8 mouse cellular contexts compared by ENCODE assay signal in the genomic region with DNA sequence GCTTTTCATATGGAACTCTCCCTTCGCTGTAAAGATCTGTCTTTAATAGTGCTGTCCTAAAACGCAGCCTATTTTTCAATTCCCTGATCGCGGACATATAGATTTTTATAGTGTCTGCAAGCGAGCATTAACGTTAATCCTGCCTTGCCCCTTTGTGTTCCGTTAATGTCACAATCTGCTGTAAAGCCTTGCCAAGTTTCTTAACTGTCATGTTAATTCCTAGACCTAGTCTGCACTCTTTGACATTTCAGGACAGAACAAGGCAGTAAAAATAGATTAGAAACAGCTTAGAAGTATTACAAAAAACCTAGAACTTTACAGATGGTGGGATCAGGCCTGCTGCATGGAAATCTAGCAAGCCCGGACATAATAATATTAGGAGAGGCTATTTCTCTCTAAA.
DNase-seq lines count a peak whose midpoint lies in the region; ATAC-seq lines count a peak whose summit lies in the region.
"Had no signal": no experiment of that assay in that cellular context is flagged by ENCODE, and none has a peak within 500 bp of the region (broad histone marks: within the 10 kb centered on the region; RNA-seq: fewer than 3 reads in every experiment).

No protein-coding gene starts in this region.

- no peak overlapping the region; the same call in 1 of the 2 replicates for H3K4me3 ChIP-seq in lung, embryonic 15.5 days
- H3K4me3 ChIP-seq in forebrain, embryonic 14.5 days (ENCODE audit: low read depth, low read length): no peak overlapping the region
- no peak overlapping the region for H3K4me3 ChIP-seq in limb, embryonic 11.5 days (ENCODE audit: low read depth, low read length)
- H3K4me3 ChIP-seq in stomach, embryonic 15.5 days (replicated peaks): 0 out of 2 replicates have a peak overlapping the region, but pooled peaks have one; percentile 2

- H3K4me1 ChIP-seq in lung, embryonic 15.5 days: peaks cover 35% of the 10 kb centered on the region
- H3K4me1 ChIP-seq in forebrain, embryonic 14.5 days (ENCODE audit: control insufficient read depth, insufficient read depth, low read length): peaks cover 11% of the 10 kb centered on the region
- peaks cover 10% of the 10 kb centered on the region for H3K4me1 ChIP-seq in limb, embryonic 11.5 days (ENCODE audit: control insufficient read depth, insufficient read depth, low read length)
- H3K4me1 ChIP-seq in stomach, embryonic 15.5 days: peaks cover 11% of the 10 kb centered on the region

- no peaks in the 10 kb centered on the region for H3K9me3 ChIP-seq in lung, embryonic 15.5 days
- no peaks in the 10 kb centered on the region for H3K9me3 ChIP-seq in forebrain, embryonic 14.5 days (replicated peaks; ENCODE audit: control insufficient read depth, low read length)
- no peaks in the 10 kb centered on the region for H3K9me3 ChIP-seq in limb, embryonic 11.5 days (ENCODE audit: control insufficient read depth, low read length)
- H3K9me3 ChIP-seq in stomach, embryonic 15.5 days: no peaks in the 10 kb centered on the region

- peak overlapping the region; percentile 69 for H3K4me2 ChIP-seq in lung, embryonic 15.5 days
- H3K4me2 ChIP-seq in forebrain, embryonic 14.5 days (ENCODE audit: low read length): peak overlapping the region; percentile 25
- H3K4me2 ChIP-seq in limb, embryonic 11.5 days (ENCODE audit: low read depth, severe bottlenecking): no peak overlapping the region
- H3K4me2 ChIP-seq in stomach, embryonic 15.5 days: peak overlapping the region; percentile 62

- DNase-seq in lung, postnatal 4 days: no peak
- DNase-seq in forebrain, embryonic 14.5 days (ENCODE audit: low spot score): no peak
- no peak for DNase-seq in limb, embryonic 11.5 days (ENCODE audit: low spot score)
- DNase-seq in layer of hippocampus, adult 8-10 months (ENCODE audit: low spot score in 2 of 2): no peak
- DNase-seq in gastrocnemius, adult 18-20 months (ENCODE audit: low spot score): no peak

- no peaks in the 10 kb centered on the region for H3K36me3 ChIP-seq in lung, embryonic 15.5 days
- no peaks in the 10 kb centered on the region for H3K36me3 ChIP-seq in forebrain, embryonic 14.5 days (ENCODE audit: control insufficient read depth, insufficient read depth, low read length)
- no peaks in the 10 kb centered on the region for H3K36me3 ChIP-seq in limb, embryonic 11.5 days (ENCODE audit: control insufficient read depth, insufficient read depth, low read length)
- H3K36me3 ChIP-seq in stomach, embryonic 15.5 days: no peaks in the 10 kb centered on the region

- no peak overlapping the region for H3K9ac ChIP-seq in lung, embryonic 15.5 days
- H3K9ac ChIP-seq in forebrain, embryonic 14.5 days (ENCODE audit: low read length): peak overlapping the region; percentile 10; the same call in 1 of the 2 replicates
- no peak overlapping the region for H3K9ac ChIP-seq in limb, embryonic 11.5 days (ENCODE audit: low read length)
- no peak overlapping the region for H3K9ac ChIP-seq in stomach, embryonic 15.5 days
- H3K9ac ChIP-seq: liver, embryonic 14.5 days had no signal

- peak overlapping the region; percentile 82 for H3K27ac ChIP-seq in lung, embryonic 15.5 days
- H3K27ac ChIP-seq in forebrain, embryonic 14.5 days (ENCODE audit: low read depth, low read length): peak overlapping the region; percentile 71; the same call in 1 of the 2 replicates
- peak overlapping the region; percentile 60; the same call in 1 of the 2 replicates for H3K27ac ChIP-seq in limb, embryonic 11.5 days (replicated peaks; ENCODE audit: low read depth, low read length)
- H3K27ac ChIP-seq in stomach, embryonic 15.5 days: peak overlapping the region; percentile 80
- H3K27ac ChIP-seq: liver, embryonic 14.5 days had no signal

- WGBS in lung, embryonic 15.5 days: 26% methylated on average over 8 of the region's 8 CpGs
- 5% methylated on average over 8 of the region's 8 CpGs for WGBS in forebrain, embryonic 14.5 days
- 17% methylated on average over 8 of the region's 8 CpGs for WGBS in limb, embryonic 11.5 days
- 20% methylated on average over 8 of the region's 8 CpGs for WGBS in stomach, embryonic 15.5 days

- ATAC-seq in lung, embryonic 15.5 days (ENCODE audit: borderline replicate concordance, extremely low read depth, low FRiP score, low TSS enrichment): no peak
- no peak for ATAC-seq in forebrain, embryonic 14.5 days
- ATAC-seq in limb, embryonic 11.5 days (ENCODE audit: insufficient number of reproducible peaks, low FRiP score, low TSS enrichment, low read depth): no peak
- ATAC-seq in stomach, embryonic 15.5 days (ENCODE audit: insufficient read depth, low FRiP score, low read depth): no peak

- H3K27me3 ChIP-seq in lung, embryonic 15.5 days: no peaks in the 10 kb centered on the region
- no peaks in the 10 kb centered on the region for H3K27me3 ChIP-seq in forebrain, embryonic 14.5 days (replicated peaks; ENCODE audit: control insufficient read depth, insufficient read depth, low read length)
- H3K27me3 ChIP-seq in limb, embryonic 11.5 days (ENCODE audit: control insufficient read depth, insufficient read depth, low read length): no peaks in the 10 kb centered on the region
- no peaks in the 10 kb centered on the region for H3K27me3 ChIP-seq in stomach, embryonic 15.5 days (replicated peaks)
